Comparison of ENCODE assay signal across 8 mouse cellular contexts in the genomic region with DNA sequence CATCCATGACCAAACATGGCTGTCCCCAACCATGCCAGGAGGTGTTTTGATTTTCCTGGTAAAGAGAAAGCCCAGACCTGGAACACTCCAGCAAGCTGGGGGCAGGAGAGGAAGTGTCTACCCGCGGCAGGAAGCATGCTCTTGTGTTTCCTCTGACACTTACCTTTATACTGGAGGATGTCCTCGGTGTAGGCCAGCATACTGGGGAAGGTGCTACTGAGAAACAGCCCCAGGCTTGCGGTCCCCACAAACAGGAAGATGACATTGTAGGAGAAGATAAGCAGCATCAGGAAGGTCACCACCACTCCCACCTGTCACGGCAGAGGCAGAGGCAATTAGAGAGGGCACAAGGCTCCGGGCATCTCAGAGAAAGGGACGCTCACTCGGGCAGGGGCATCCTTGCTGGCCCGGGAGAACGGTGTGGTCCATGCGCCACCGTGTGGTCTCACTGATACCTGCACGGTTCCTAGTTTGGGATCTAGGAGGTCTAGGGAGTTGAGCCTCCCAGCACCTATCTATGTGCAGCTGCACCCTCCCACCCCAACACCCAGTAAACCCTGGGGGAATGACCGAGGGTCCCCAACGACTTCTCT. TPM values are rescaled to one million over a fixed set of nuclear protein-coding genes. Genes with fewer than 3 reads are reported as not detected.
A peak's percentile ranks its signal among the peaks of the same experiment; 100 is the strongest.
DNase-seq lines count a peak whose midpoint lies in the region; ATAC-seq and TF ChIP-seq lines count a peak whose summit lies in the region.

No protein-coding gene starts in this region.

- peak; percentile 63 to 83 for DNase-seq in heart, adult 18-20 months
- DNase-seq in heart, embryonic 10.5 days (ENCODE audit: low spot score): no peak
- DNase-seq in cerebellum, adult 9-11 months: peak; percentile 56
- peak; percentile 77 for DNase-seq in gastrocnemius, adult 2 months
- peak; percentile 79 for DNase-seq in limb, embryonic 11.5 days (ENCODE audit: low spot score)
- peak; percentile 49 to 73 for DNase-seq in spleen, adult 18-20 months

- intact Hi-C loops in gastrocnemius, adult 2 months (cut with DNase I): loop anchor here (5.0 kb wide), 1 partner anchor 71 kb away; no protein-coding TSS in a partner anchor

- no peak overlapping the region for H3K9ac ChIP-seq in intestine, embryonic 16.5 days (ENCODE audit: low read depth, low read length)
- no peak overlapping the region for H3K9ac ChIP-seq in limb, embryonic 11.5 days (ENCODE audit: low read length)
- H3K9ac ChIP-seq in midbrain, embryonic 15.5 days: no peak overlapping the region

- H3K4me3 ChIP-seq in heart, embryonic 10.5 days: no peak overlapping the region
- no peak overlapping the region for H3K4me3 ChIP-seq in gastrocnemius, adult 2 months
- H3K4me3 ChIP-seq in intestine, embryonic 16.5 days (ENCODE audit: low read length): no peak overlapping the region
- H3K4me3 ChIP-seq in limb, embryonic 11.5 days (ENCODE audit: low read depth, low read length): no peak overlapping the region
- H3K4me3 ChIP-seq in midbrain, embryonic 15.5 days: no peak overlapping the region

- no peak overlapping the region for H3K4me2 ChIP-seq in intestine, embryonic 16.5 days (ENCODE audit: low read depth, low read length)
- H3K4me2 ChIP-seq in limb, embryonic 11.5 days (ENCODE audit: low read depth, severe bottlenecking): no peak overlapping the region
- H3K4me2 ChIP-seq in midbrain, embryonic 15.5 days: no peak overlapping the region

- H3K27me3 ChIP-seq in heart, embryonic 10.5 days (ENCODE audit: insufficient read depth, poor library complexity, severe bottlenecking): no peaks in the 10 kb centered on the region
- no peaks in the 10 kb centered on the region for H3K27me3 ChIP-seq in intestine, embryonic 16.5 days (replicated peaks; ENCODE audit: control insufficient read depth, insufficient read depth, low read length)
- no peaks in the 10 kb centered on the region for H3K27me3 ChIP-seq in limb, embryonic 11.5 days (ENCODE audit: control insufficient read depth, insufficient read depth, low read length)
- H3K27me3 ChIP-seq in midbrain, embryonic 15.5 days (replicated peaks): no peaks in the 10 kb centered on the region

- no peaks in the 10 kb centered on the region for H3K9me3 ChIP-seq in heart, embryonic 10.5 days
- no peaks in the 10 kb centered on the region for H3K9me3 ChIP-seq in intestine, embryonic 16.5 days (ENCODE audit: control insufficient read depth, low read length)
- H3K9me3 ChIP-seq in limb, embryonic 11.5 days (ENCODE audit: control insufficient read depth, low read length): no peaks in the 10 kb centered on the region
- no peaks in the 10 kb centered on the region for H3K9me3 ChIP-seq in midbrain, embryonic 15.5 days

- 0 out of 2 replicates have a peak, but pooled peaks cover 4% of the 10 kb centered on the region for H3K4me1 ChIP-seq in heart, embryonic 10.5 days
- no peaks in the 10 kb centered on the region for H3K4me1 ChIP-seq in intestine, embryonic 16.5 days (ENCODE audit: control insufficient read depth, insufficient read depth, low read length)
- H3K4me1 ChIP-seq in limb, embryonic 11.5 days (ENCODE audit: control insufficient read depth, insufficient read depth, low read length): no peaks in the 10 kb centered on the region
- H3K4me1 ChIP-seq in midbrain, embryonic 15.5 days: 0 out of 2 replicates have a peak, but pooled peaks cover 2% of the 10 kb centered on the region

- WGBS in heart, embryonic 10.5 days: 21% methylated on average over 15 of the region's 15 CpGs
- 23% methylated on average over 15 of the region's 15 CpGs for WGBS in intestine, embryonic 16.5 days
- WGBS in limb, embryonic 11.5 days: 25% methylated on average over 15 of the region's 15 CpGs
- 27% methylated on average over 15 of the region's 15 CpGs for WGBS in midbrain, embryonic 15.5 days

- H3K27ac ChIP-seq in heart, embryonic 10.5 days: no peak overlapping the region
- no peak overlapping the region for H3K27ac ChIP-seq in gastrocnemius, adult 2 months
- H3K27ac ChIP-seq in intestine, embryonic 16.5 days (ENCODE audit: low read length): no peak overlapping the region
- H3K27ac ChIP-seq in limb, embryonic 11.5 days (replicated peaks; ENCODE audit: low read depth, low read length): no peak overlapping the region
- no peak overlapping the region for H3K27ac ChIP-seq in midbrain, embryonic 15.5 days

- H3K36me3 ChIP-seq in heart, embryonic 10.5 days: no peaks in the 10 kb centered on the region
- H3K36me3 ChIP-seq in intestine, embryonic 16.5 days (ENCODE audit: control insufficient read depth, insufficient read depth, low read length): no peaks in the 10 kb centered on the region
- H3K36me3 ChIP-seq in limb, embryonic 11.5 days (ENCODE audit: control insufficient read depth, insufficient read depth, low read length): no peaks in the 10 kb centered on the region
- H3K36me3 ChIP-seq in midbrain, embryonic 15.5 days (replicated peaks): no peaks in the 10 kb centered on the region

- peak; percentile 91; the same call in 1 of the 2 replicates for TF ChIP-seq CTCF in gastrocnemius, adult 2 months (IDR thresholded peaks at IDR 0.05)

- peak; percentile 41 for ATAC-seq in intestine, embryonic 16.5 days
- ATAC-seq in limb, embryonic 11.5 days (ENCODE audit: insufficient number of reproducible peaks, low FRiP score, low TSS enrichment, low read depth): no peak
- ATAC-seq in midbrain, embryonic 15.5 days (replicated peaks): peak; percentile 58; the same call in 1 of the 2 replicates

RNA-seq across cellular contexts. Expression of a gene that starts 21.6 kb away (rescaled TPM):
- total RNA-seq in heart, adult 18-20 months (2021): 1 to 10 TPM; 5.1 to 6.9 TPM
- 7.3 and 12.0 TPM in 2 replicates for polyA plus RNA-seq in heart, embryonic 10.5 days (2016; fragmentation: Nextera tagmentation; extraction: Ambion mirVana)
- 1 to 10 TPM; 4.4 to 9.8 TPM for total RNA-seq in gastrocnemius, adult 2 months (2021)
- polyA plus RNA-seq in intestine, embryonic 16.5 days (2015; fragmentation: Nextera tagmentation; extraction: Ambion mirVana): 8.7 and 10.1 TPM in 2 replicates
- 8.6 and 10.6 TPM in 2 replicates for polyA plus RNA-seq in limb, embryonic 11.5 days (2014; fragmentation: Nextera tagmentation; extraction: Ambion mirVana)
- 7.8 and 8.5 TPM in 2 replicates for polyA plus RNA-seq in midbrain, embryonic 15.5 days (2015; fragmentation: Nextera tagmentation; extraction: Ambion mirVana)

RNA-seq across cellular contexts. Expression of a gene that starts 38.8 kb away (rescaled TPM):
- 10 to 100 TPM; 77.4 to 82.0 TPM for total RNA-seq in heart, adult 18-20 months (2021)
- polyA plus RNA-seq in heart, embryonic 10.5 days (2016; fragmentation: Nextera tagmentation; extraction: Ambion mirVana): 12.2 and 15.3 TPM in 2 replicates
- total RNA-seq in gastrocnemius, adult 2 months (2021): 10 to 100 TPM; 69.6 to 76.1 TPM
- polyA plus RNA-seq in intestine, embryonic 16.5 days (2015; fragmentation: Nextera tagmentation; extraction: Ambion mirVana): 13.2 and 14.3 TPM in 2 replicates
- 17.1 and 20.8 TPM in 2 replicates for polyA plus RNA-seq in limb, embryonic 11.5 days (2014; fragmentation: Nextera tagmentation; extraction: Ambion mirVana)
- 12.7 and 13.1 TPM in 2 replicates for polyA plus RNA-seq in midbrain, embryonic 15.5 days (2015; fragmentation: Nextera tagmentation; extraction: Ambion mirVana)
